Mouse (Mus musculus) brain, embryonic 14.5 days (tissue): ENCODE results near the gene Wwc1.

ENCODE experiments used
- CTCF ChIP-seq: fragments of 200-500 bp; IDR thresholded peaks from 2 replicates; pipeline ENCODE4 v1.5.1; 2012; ENCODE audit warnings: inconsistent platforms, mild to moderate bottlenecking, moderate library complexity, borderline replicate concordance; ENCODE audit not compliant: insufficient read depth, insufficient read length; ENCODE audit errors: extremely low read depth
- POLR2A ChIP-seq: fragments of 200-500 bp; IDR thresholded peaks from 2 replicates; pipeline ENCODE4 v1.6.1; 2012; ENCODE audit warnings: mild to moderate bottlenecking, inconsistent platforms, borderline replicate concordance; ENCODE audit not compliant: poor library complexity, insufficient read depth, insufficient read length, severe bottlenecking; ENCODE audit errors: extremely low read depth

DNA sequence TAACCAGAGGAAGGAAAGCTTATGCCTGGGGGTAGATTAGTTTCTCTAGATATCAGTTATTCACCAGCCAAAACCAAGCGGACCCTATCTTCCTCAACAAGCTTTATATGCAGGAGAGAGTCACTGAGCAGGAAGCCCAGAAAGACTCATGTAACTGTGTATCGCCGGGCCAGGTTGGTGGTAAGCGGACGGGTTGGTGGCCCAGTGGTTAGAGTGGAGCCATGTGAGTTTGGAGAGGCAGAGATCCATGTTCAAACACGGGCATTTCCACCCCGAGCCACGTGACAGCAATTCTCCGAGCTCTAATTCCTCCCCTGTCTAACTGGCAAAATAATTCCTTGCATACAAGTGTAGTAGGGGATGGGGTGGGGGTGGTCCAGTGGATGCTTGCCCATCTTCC, 32.4 kb downstream of the Wwc1 start:
- TF ChIP-seq CTCF (no peak), POLR2A (no peak)
